Mouse (Mus musculus): Measurements from ENCODE around the gene Tcp10b. TPM values are rescaled to one million over a fixed set of nuclear protein-coding genes. Genes with fewer than 3 reads are reported as not detected.
"Not testable (repeated sequence)": the region's sequence is repeated elsewhere in the genome, so short reads cannot be mapped to it uniquely, and the experiment has no call there.

Tcp10b gene
- total RNA-seq, 2 experiments from 2014 or later = 0.23 TPM; not detected in 1

DNA sequence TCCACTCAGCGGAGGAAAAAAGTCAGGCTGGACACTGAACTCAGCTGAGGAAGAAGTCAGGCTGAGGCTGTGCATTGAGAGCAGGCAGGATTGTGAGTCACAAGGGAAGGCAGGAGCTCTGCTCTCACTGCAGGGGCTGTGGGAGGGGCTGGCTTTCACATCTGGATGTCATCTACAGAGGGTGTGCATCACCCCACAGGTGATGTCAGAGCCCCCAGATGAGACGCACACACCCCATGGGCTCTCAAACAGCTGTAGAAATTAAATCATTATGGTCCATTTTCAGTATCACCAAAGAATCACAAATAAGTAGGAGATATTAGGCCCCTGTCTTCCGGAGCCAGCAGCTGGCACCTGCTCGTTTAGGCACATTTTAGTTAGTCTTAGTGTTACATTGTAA is 70.8 kb downstream of the Tcp10b start, which contains the start of gene Unc93a:
Unc93a (minus strand) TSS at position 101 of the 400 bp plus-strand sequence.
- not testable (repeated sequence) for ATAC-seq (replicated peaks; ENCODE audit: low FRiP score, low TSS enrichment, poor library complexity, severe bottlenecking)

Other genes starting within 250 kb of the Tcp10b start
- not detected in 2 replicates for gene Mas1, start 193.0 kb upstream of the Tcp10b start, total RNA-seq (2014; fragmentation: Nextera tagmentation)
- not detected in 2 replicates for gene Mas1, start 193.0 kb upstream of the Tcp10b start, total RNA-seq (2017)
- gene Mrgprh, start 185.1 kb upstream of the Tcp10b start, total RNA-seq (2014; fragmentation: Nextera tagmentation) = not detected in 2 replicates
- gene Mrgprh, start 185.1 kb upstream of the Tcp10b start, total RNA-seq (2017) = not detected in 2 replicates
- gene Pnldc1, start 150.9 kb upstream of the Tcp10b start, total RNA-seq (2014; fragmentation: Nextera tagmentation) = 12.4 TPM in 1 of 2 replicates, not detected in the other
- gene Pnldc1, start 150.9 kb upstream of the Tcp10b start, total RNA-seq (2017) = 0.15 TPM in 1 of 2 replicates, not detected in the other
- gene Tcp1, start 145.4 kb upstream of the Tcp10b start, total RNA-seq (2014; fragmentation: Nextera tagmentation) = 481 and 497 TPM in 2 replicates
- 1,112 and 1,392 TPM in 2 replicates for gene Tcp1, start 145.4 kb upstream of the Tcp10b start, total RNA-seq (2017)
- gene Mrpl18, start 144.8 kb upstream of the Tcp10b start, total RNA-seq (2014; fragmentation: Nextera tagmentation) = 165 and 221 TPM in 2 replicates
- gene Mrpl18, start 144.8 kb upstream of the Tcp10b start, total RNA-seq (2017) = 214 and 219 TPM in 2 replicates
- gene Acat3, start 120.5 kb upstream of the Tcp10b start, total RNA-seq (2014; fragmentation: Nextera tagmentation) = 0.33 TPM in 1 of 2 replicates, not detected in the other
- 0.80 and 1.3 TPM in 2 replicates for gene Acat3, start 120.5 kb upstream of the Tcp10b start, total RNA-seq (2017)
- 14.9 and 28.9 TPM in 2 replicates for gene Acat2, start 100.4 kb upstream of the Tcp10b start, total RNA-seq (2014; fragmentation: Nextera tagmentation)
- gene Acat2, start 100.4 kb upstream of the Tcp10b start, total RNA-seq (2017) = 19.2 and 20.2 TPM in 2 replicates
- gene Wtap, start 66.9 kb upstream of the Tcp10b start, total RNA-seq (2014; fragmentation: Nextera tagmentation) = 75.6 and 80.8 TPM in 2 replicates
- gene Wtap, start 66.9 kb upstream of the Tcp10b start, total RNA-seq (2017) = 367 and 387 TPM in 2 replicates
- 86.0 and 94.0 TPM in 2 replicates for gene Sod2, start 54.3 kb upstream of the Tcp10b start, total RNA-seq (2014; fragmentation: Nextera tagmentation)
- 95.3 and 124 TPM in 2 replicates for gene Sod2, start 54.3 kb upstream of the Tcp10b start, total RNA-seq (2017)
- gene Gpr31b, start 8.8 kb upstream of the Tcp10b start, total RNA-seq (2014; fragmentation: Nextera tagmentation) = not detected in 2 replicates
- gene Gpr31b, start 8.8 kb upstream of the Tcp10b start, total RNA-seq (2017) = not detected in 2 replicates
- not detected in 2 replicates for gene Unc93a, start 70.7 kb downstream of the Tcp10b start, total RNA-seq (2014; fragmentation: Nextera tagmentation)
- gene Unc93a, start 70.7 kb downstream of the Tcp10b start, total RNA-seq (2017) = 0.33 TPM in 1 of 2 replicates, not detected in the other
- not detected in 2 replicates for gene Smok2a, start 160.1 kb downstream of the Tcp10b start, total RNA-seq (2014; fragmentation: Nextera tagmentation)
- not detected in 2 replicates for gene Smok2a, start 160.1 kb downstream of the Tcp10b start, total RNA-seq (2017)
- not detected in 2 replicates for gene Smok2b, start 169.2 kb downstream of the Tcp10b start, total RNA-seq (2014; fragmentation: Nextera tagmentation)
- not detected in 2 replicates for gene Smok2b, start 169.2 kb downstream of the Tcp10b start, total RNA-seq (2017)

Data from megakaryocyte-erythroid progenitor cell, adult 5-6 weeks (primary cell).